Mouse (Mus musculus) heart, embryonic 14.5 days (tissue): ENCODE measurements at regions not wholly inside any gene's neighbourhood (a gene's known extent, or its start where the extent isn't known, plus 50 kb on each side); places are given as distances from the start of the nearest gene placed in this dataset.

Experiments
- ATAC-seq: fragments of 200-750 bp; cut with Nextera tagmentation; 2 replicates; pipeline ENCODE4 v1.8.0; 2017; ENCODE audit warnings: low read depth, moderate TSS enrichment; ENCODE audit not compliant: insufficient number of reproducible peaks, insufficient read depth, low FRiP score
- H3K27ac ChIP-seq, 2 experiments: fragments of 200-500 bp in 1 of 2; fragments of 300-500 bp in 1 of 2; sonication (generic) in 1 of 2; replicated peaks in 1 of 2; 2 replicates each; pipeline ENCODE4 v1.5.1; 2012 to 2014; ENCODE audit warnings: low read depth in 2 of 2, low read length in 2 of 2, control low read depth in 1 of 2, mild to moderate bottlenecking in 1 of 2, mixed read lengths in 1 of 2; ENCODE audit not compliant: control insufficient read depth in 1 of 2, insufficient read depth in 1 of 2
- H3K27me3 ChIP-seq: fragments of 300-500 bp; sonication (generic); 2 replicates; pipeline ENCODE4 v1.6.1; 2014; ENCODE audit warnings: mild to moderate bottlenecking, low read length, control low read depth; ENCODE audit not compliant: control insufficient read depth, insufficient read depth
- H3K36me3 ChIP-seq: fragments of 300-500 bp; sonication (generic); 2 replicates; pipeline ENCODE4 v1.6.1; 2014; ENCODE audit warnings: mild to moderate bottlenecking, control low read depth, low read length, mixed read lengths; ENCODE audit not compliant: control insufficient read depth, insufficient read depth
- H3K4me1 ChIP-seq, 2 experiments: fragments of 200-500 bp in 1 of 2; fragments of 300-500 bp in 1 of 2; sonication (generic) in 1 of 2; 2 replicates each; pipeline ENCODE4 v1.6.1; 2012 to 2014; ENCODE audit warnings: low read length in 2 of 2, control low read depth in 1 of 2, mixed read lengths in 1 of 2; ENCODE audit not compliant: control insufficient read depth in 2 of 2, insufficient read depth in 2 of 2
- H3K4me2 ChIP-seq: fragments of 300-500 bp; sonication (generic); 2 replicates; pipeline ENCODE4 v1.6.1; 2014; ENCODE audit warnings: mild to moderate bottlenecking, low read length
- H3K4me3 ChIP-seq, 2 experiments: fragments of 200-500 bp in 1 of 2; fragments of 300-500 bp in 1 of 2; sonication (generic) in 1 of 2; 2 replicates each; pipeline ENCODE4 v1.5.1; 2012 to 2014; ENCODE audit warnings: low read length in 2 of 2, mild to moderate bottlenecking in 2 of 2, control low read depth in 1 of 2, low read depth in 1 of 2, moderate library complexity in 1 of 2; ENCODE audit not compliant: control insufficient read depth in 1 of 2, insufficient read depth in 1 of 2
- H3K9ac ChIP-seq: fragments of 300-500 bp; sonication (generic); 2 replicates; pipeline ENCODE4 v1.6.1; 2014; ENCODE audit warnings: mild to moderate bottlenecking, low read length
- H3K9me3 ChIP-seq: fragments of 300-500 bp; sonication (generic); 2 replicates; pipeline ENCODE4 v1.6.1; 2016; ENCODE audit warnings: low read length, control low read depth; ENCODE audit not compliant: control insufficient read depth
- WGBS: fragments of 180-500 bp; shearing (Covaris S2); extraction: QIAGEN DNeasy Blood & Tissue Kit; methylation state at CpG from one replicate; pipeline ENCODE4 v1.1.7; 2014; 5-methylcytosine and 5-hydroxymethylcytosine counted together

GRCm38 (mm10) chr14:48842861-48843260 lies 169.2 kb upstream of the Otx2 start:
- H3K4me2 ChIP-seq, result no peak overlapping the region
- ATAC-seq, result no peak
- no peak overlapping the region for H3K4me3 ChIP-seq
- H3K9me3 ChIP-seq, result no peaks in the 10 kb centered on the region
- 57% methylated on average over 4 of the region's 4 CpGs for WGBS
- H3K4me1 ChIP-seq, result no peaks in the 10 kb centered on the region
- H3K9ac ChIP-seq, result no peak overlapping the region
- no peak overlapping the region for H3K27ac ChIP-seq
- H3K27me3 ChIP-seq, result no peaks in the 10 kb centered on the region
- no peaks in the 10 kb centered on the region for H3K36me3 ChIP-seq

GRCm38 (mm10) chr14:48841278-48841677 lies 167.7 kb upstream of the Otx2 start:
- Histone ChIP-seq H3K4me1 (no peaks in the 10 kb centered on the region), H3K36me3 (no peaks in the 10 kb centered on the region), H3K9ac (no peak overlapping the region), H3K4me3 (no peak overlapping the region), H3K9me3 (no peaks in the 10 kb centered on the region), H3K27me3 (no peaks in the 10 kb centered on the region), H3K27ac (no peak overlapping the region), H3K4me2 (no peak overlapping the region)
- ATAC-seq, result no peak
- 59% methylated on average over 5 of the region's 5 CpGs for WGBS

GRCm38 (mm10) chr14:48837181-48837580 lies 163.6 kb upstream of the Otx2 start:
- H3K9me3 ChIP-seq, result no peaks in the 10 kb centered on the region
- no peaks in the 10 kb centered on the region for H3K36me3 ChIP-seq
- ATAC-seq, result no peak
- H3K9ac ChIP-seq, result no peak overlapping the region
- no peak overlapping the region for H3K27ac ChIP-seq
- H3K27me3 ChIP-seq, result no peaks in the 10 kb centered on the region
- H3K4me1 ChIP-seq, result no peaks in the 10 kb centered on the region
- H3K4me3 ChIP-seq, result no peak overlapping the region
- WGBS, result 82% methylated on average over 6 of the region's 6 CpGs
- H3K4me2 ChIP-seq, result no peak overlapping the region

- WGBS, result 71% methylated on average over 2 of the region's 2 CpGs
- H3K27ac ChIP-seq, result no peak overlapping the region
- H3K9me3 ChIP-seq, result no peaks in the 10 kb centered on the region
- no peak for ATAC-seq
- H3K4me2 ChIP-seq, result no peak overlapping the region
- no peaks in the 10 kb centered on the region for H3K36me3 ChIP-seq
- no peaks in the 10 kb centered on the region for H3K27me3 ChIP-seq
- H3K4me3 ChIP-seq, result no peak overlapping the region
- H3K4me1 ChIP-seq, result no peaks in the 10 kb centered on the region
- H3K9ac ChIP-seq, result no peak overlapping the region
Observed at GRCm38 (mm10) chr14:48836071-48836470, 162.5 kb upstream of the Otx2 start.

GRCm38 (mm10) chr14:48834416-48834815 lies 160.8 kb upstream of the Otx2 start:
- H3K4me2 ChIP-seq, result no peak overlapping the region
- H3K27me3 ChIP-seq, result no peaks in the 10 kb centered on the region
- H3K4me1 ChIP-seq, result no peaks in the 10 kb centered on the region
- ATAC-seq, result no peak
- WGBS, result 90% methylated on average over 2 of the region's 2 CpGs
- H3K36me3 ChIP-seq, result no peaks in the 10 kb centered on the region
- no peak overlapping the region for H3K9ac ChIP-seq
- H3K27ac ChIP-seq, result no peak overlapping the region
- H3K9me3 ChIP-seq, result no peaks in the 10 kb centered on the region
- no peak overlapping the region for H3K4me3 ChIP-seq

- H3K9ac ChIP-seq, result no peak overlapping the region
- H3K4me3 ChIP-seq, result no peak overlapping the region
- no peak overlapping the region for H3K27ac ChIP-seq
- ATAC-seq, result no peak
- no peaks in the 10 kb centered on the region for H3K9me3 ChIP-seq
- no peak overlapping the region for H3K4me2 ChIP-seq
- H3K4me1 ChIP-seq, result no peaks in the 10 kb centered on the region
- H3K27me3 ChIP-seq, result no peaks in the 10 kb centered on the region
- WGBS, result 48% methylated on average over 5 of the region's 5 CpGs
- no peaks in the 10 kb centered on the region for H3K36me3 ChIP-seq
Observed at GRCm38 (mm10) chr14:48826421-48826820, 152.8 kb upstream of the Otx2 start.

- no peaks in the 10 kb centered on the region for H3K36me3 ChIP-seq
- 61% methylated on average over 3 of the region's 3 CpGs for WGBS
Observed at GRCm38 (mm10) chr14:48824375-48824774, 150.8 kb upstream of the Otx2 start.

GRCm38 (mm10) chr14:48815941-48816340 lies 142.3 kb upstream of the Otx2 start:
- no peaks in the 10 kb centered on the region for H3K36me3 ChIP-seq
- H3K4me2 ChIP-seq, result no peak overlapping the region
- no peak overlapping the region for H3K9ac ChIP-seq
- no peak overlapping the region for H3K4me3 ChIP-seq
- H3K4me1 ChIP-seq, result no peaks in the 10 kb centered on the region
- ATAC-seq, result no peak
- H3K9me3 ChIP-seq, result no peaks in the 10 kb centered on the region
- H3K27ac ChIP-seq, result no peak overlapping the region
- no peaks in the 10 kb centered on the region for H3K27me3 ChIP-seq
- 82% methylated on average over 3 of the region's 3 CpGs for WGBS

More at GRCm38 (mm10) chr14:48824375-48824774, 150.8 kb upstream of the Otx2 start:
- no peaks in the 10 kb centered on the region for H3K4me1 ChIP-seq
- no peak for ATAC-seq
- no peaks in the 10 kb centered on the region for H3K9me3 ChIP-seq
- H3K27me3 ChIP-seq, result no peaks in the 10 kb centered on the region
- no peak overlapping the region for H3K4me3 ChIP-seq
- no peak overlapping the region for H3K4me2 ChIP-seq
- no peak overlapping the region for H3K27ac ChIP-seq
- H3K9ac ChIP-seq, result no peak overlapping the region
